Mouse (Mus musculus) liver, adult 2 months (tissue): Measurements from ENCODE around the gene Jun.

Experiments used
- CTCF ChIP-seq: fragments of 200-500 bp; IDR thresholded peaks from 2 replicates; pipeline ENCODE4 v1.5.1; 2011; ENCODE audit warnings: low read depth, low read length, control low read depth
- POLR2A ChIP-seq: fragments of 200-500 bp; IDR thresholded peaks from 2 replicates; pipeline ENCODE4 v1.6.1; 2011; ENCODE audit warnings: low read length, control low read depth; ENCODE audit not compliant: insufficient read depth; ENCODE audit errors: extremely low read depth

- no peak for TF ChIP-seq POLR2A
- no peak for TF ChIP-seq CTCF
These were observed 46.1 kb upstream of the Jun start for GRCm38 (mm10) chr4:95097942-95098721.
